Mouse (Mus musculus) limb, embryonic 14.5 days (tissue): ENCODE measurements around the gene Camk1. TPM values are rescaled to one million over a fixed set of nuclear protein-coding genes. Genes with fewer than 3 reads are reported as not detected.

Experiments
- ATAC-seq: fragments of 200-750 bp; cut with Nextera tagmentation; 2 replicates; pipeline ENCODE4 v1.8.0; 2017; ENCODE audit warnings: low read depth, moderate number of reproducible peaks, moderate TSS enrichment; ENCODE audit not compliant: low FRiP score
- DNase-seq: peaks from one replicate; pipeline ENCODE4 v3.0.0-alpha.2; 2015; ENCODE audit warnings: low spot score
- H3K27ac ChIP-seq: fragments of 300-500 bp; sonication (generic); replicated peaks from 2 replicates; pipeline ENCODE4 v1.5.1; 2014; ENCODE audit warnings: low read depth, mild to moderate bottlenecking, low read length, moderate library complexity, mixed read lengths
- H3K27me3 ChIP-seq: fragments of 300-500 bp; sonication (generic); 2 replicates; pipeline ENCODE4 v1.6.1; 2014; ENCODE audit warnings: low read length, mixed read lengths; ENCODE audit not compliant: control insufficient read depth, insufficient read depth
- H3K36me3 ChIP-seq: fragments of 300-500 bp; sonication (generic); 2 replicates; pipeline ENCODE4 v1.6.1; 2014; ENCODE audit warnings: mild to moderate bottlenecking, low read length, moderate library complexity, mixed read lengths; ENCODE audit not compliant: control insufficient read depth, insufficient read depth
- H3K4me1 ChIP-seq: fragments of 300-500 bp; sonication (generic); 2 replicates; pipeline ENCODE4 v1.6.1; 2014; ENCODE audit warnings: antibody characterized with exemption, low read length, mixed read lengths; ENCODE audit not compliant: control insufficient read depth, insufficient read depth
- H3K4me2 ChIP-seq: fragments of 300-500 bp; sonication (generic); replicated peaks from 2 replicates; pipeline ENCODE4 v1.6.1; 2014; ENCODE audit warnings: low read depth, mild to moderate bottlenecking, low read length, moderate library complexity; ENCODE audit not compliant: severe bottlenecking
- H3K4me3 ChIP-seq: fragments of 300-500 bp; sonication (generic); replicated peaks from 2 replicates; pipeline ENCODE4 v1.5.1; 2014; ENCODE audit warnings: low read length
- H3K9ac ChIP-seq: fragments of 300-500 bp; sonication (generic); 2 replicates; pipeline ENCODE4 v1.6.1; 2014; ENCODE audit warnings: mild to moderate bottlenecking, low read depth, low read length, moderate library complexity; ENCODE audit not compliant: severe bottlenecking
- H3K9me3 ChIP-seq: fragments of 300-500 bp; sonication (generic); 2 replicates; pipeline ENCODE4 v1.6.1; 2016; ENCODE audit warnings: low read length; ENCODE audit not compliant: control insufficient read depth
- POLR2A ChIP-seq: fragments of 200-500 bp; IDR thresholded peaks from 2 replicates; pipeline ENCODE4 v1.8.0; 2012; ENCODE audit warnings: inconsistent platforms, mild to moderate bottlenecking, moderate library complexity, borderline replicate concordance; ENCODE audit not compliant: insufficient read depth, insufficient read length; ENCODE audit errors: extremely low read depth
- WGBS: fragments of 180-500 bp; shearing (Covaris S2); extraction: QIAGEN DNeasy Blood & Tissue Kit; methylation state at CpG from one replicate; pipeline ENCODE4 v1.1.7; 2014; 5-methylcytosine and 5-hydroxymethylcytosine counted together
- polyA plus RNA-seq, 2 experiments: library from polyadenylated mRNA; depleted of rRNA in 1 of 2; stranded (reverse) in 1 of 2; unstranded in 1 of 2; fragments of >200 nt; fragmentation: Nextera tagmentation in 1 of 2; extraction: Ambion mirVana in 1 of 2; gene quantifications; 2 replicates each; pipeline versions ENCODE4 v1.2.1 to v1.2.3; 2012 to 2014

Camk1 gene
- polyA plus RNA-seq, 2 experiments, result 70.6 to 98.4 TPM

- Histone ChIP-seq H3K27ac (peak within 1 kb of the TSS; percentile 99), H3K36me3 (peaks cover 17% of the 10 kb centered on the region), H3K4me1 (peaks cover 14% of the 10 kb centered on the region), H3K9ac (peak within 1 kb of the TSS; percentile 92), H3K27me3 (no peaks in the 10 kb centered on the region), H3K4me2 (peak within 1 kb of the TSS; percentile 95), H3K9me3 (no peaks in the 10 kb centered on the region), H3K4me3 (peak within 1 kb of the TSS; percentile 95)
- ATAC-seq (peak; percentile 68), DNase-seq (no peak)
- under 1% methylated on average over 32 of the region's 32 CpGs for WGBS
- TF ChIP-seq POLR2A, result no peak
These were observed 36.8 kb downstream of the Camk1 start, which contains the start of gene Brpf1 for GRCm38 (mm10) chr6:113306986-113307349. TSS of gene Brpf1 (plus strand) at chr6:113307137.

- Histone ChIP-seq H3K4me1 (peaks cover 14% of the 10 kb centered on the region), H3K27ac (peak overlapping the region; percentile 99), H3K36me3 (peaks cover 17% of the 10 kb centered on the region), H3K27me3 (no peaks in the 10 kb centered on the region), H3K4me2 (peak overlapping the region; percentile 95), H3K9ac (peak overlapping the region; percentile 92), H3K9me3 (no peaks in the 10 kb centered on the region), H3K4me3 (peak overlapping the region; percentile 95)
- ATAC-seq, result peak; percentile 97
- DNase-seq, result peak; percentile 99
- WGBS, result under 1% methylated on average over 42 of the region's 50 CpGs
- TF ChIP-seq POLR2A, result no peak
These were observed 37.3 kb downstream of the Camk1 start for GRCm38 (mm10) chr6:113306322-113306985.

DNA sequence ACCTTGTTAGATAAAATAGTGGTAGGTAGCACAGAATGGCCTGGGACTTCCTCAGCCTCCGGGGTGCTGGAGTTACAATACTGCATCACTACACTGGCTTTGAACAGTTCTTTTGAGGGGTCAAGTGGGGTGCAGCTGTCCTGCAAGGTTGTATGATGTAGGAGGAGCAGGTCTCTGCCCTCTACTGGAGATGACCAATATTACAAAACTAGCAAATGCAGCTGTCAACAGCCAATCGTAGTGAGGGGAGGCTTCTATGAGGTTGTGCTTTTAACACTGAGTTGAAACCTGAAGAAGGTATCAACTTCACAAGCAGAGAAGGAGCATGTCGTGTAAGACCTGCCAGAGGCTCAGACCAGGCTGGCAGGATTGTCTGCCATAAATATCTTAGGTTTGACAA, 41.5 kb downstream of the Camk1 start:
- 0 out of 2 replicates have a peak, but pooled peaks cover 3% of the 10 kb centered on the region for H3K4me1 ChIP-seq
- no peak overlapping the region for H3K9ac ChIP-seq
- H3K4me2 ChIP-seq, result no peak overlapping the region
- no peak overlapping the region for H3K27ac ChIP-seq
- DNase-seq (peak; percentile 60), ATAC-seq (no peak)
- H3K9me3 ChIP-seq, result no peaks in the 10 kb centered on the region
- no peak overlapping the region for H3K4me3 ChIP-seq
- no peaks in the 10 kb centered on the region for H3K36me3 ChIP-seq
- no peaks in the 10 kb centered on the region for H3K27me3 ChIP-seq
- 23% methylated on average over 3 of the region's 3 CpGs for WGBS
- TF ChIP-seq POLR2A, result no peak

DNA sequence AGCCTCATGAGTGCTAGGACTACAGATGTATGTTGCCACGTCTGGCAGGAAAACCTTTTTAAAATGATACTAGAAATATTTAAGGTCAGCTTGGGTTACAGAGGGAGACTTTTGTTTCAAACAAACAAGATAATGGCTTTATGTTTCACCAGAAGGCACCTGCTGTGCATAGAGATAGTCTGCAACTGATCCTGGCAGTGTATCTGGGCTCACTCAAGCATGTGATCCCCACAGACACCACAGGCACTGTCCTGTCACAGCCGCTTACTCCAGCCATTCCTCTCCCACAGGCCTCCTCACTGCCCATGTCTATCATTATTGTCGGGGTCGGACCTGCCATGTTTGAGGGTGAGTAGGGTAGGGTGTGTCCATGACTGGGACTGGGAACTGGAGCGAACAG, 42.4 kb downstream of the Camk1 start:
- ATAC-seq, result no peak
- DNase-seq, result no peak
- 0 out of 2 replicates have a peak, but pooled peaks cover 3% of the 10 kb centered on the region for H3K4me1 ChIP-seq
- H3K27me3 ChIP-seq, result no peaks in the 10 kb centered on the region
- H3K4me3 ChIP-seq, result no peak overlapping the region
- 84% methylated on average over 5 of the region's 5 CpGs for WGBS
- no peak overlapping the region for H3K9ac ChIP-seq
- H3K4me2 ChIP-seq, result no peak overlapping the region
- no peaks in the 10 kb centered on the region for H3K36me3 ChIP-seq
- H3K27ac ChIP-seq, result no peak overlapping the region
- no peaks in the 10 kb centered on the region for H3K9me3 ChIP-seq
- no peak for TF ChIP-seq POLR2A

DNA sequence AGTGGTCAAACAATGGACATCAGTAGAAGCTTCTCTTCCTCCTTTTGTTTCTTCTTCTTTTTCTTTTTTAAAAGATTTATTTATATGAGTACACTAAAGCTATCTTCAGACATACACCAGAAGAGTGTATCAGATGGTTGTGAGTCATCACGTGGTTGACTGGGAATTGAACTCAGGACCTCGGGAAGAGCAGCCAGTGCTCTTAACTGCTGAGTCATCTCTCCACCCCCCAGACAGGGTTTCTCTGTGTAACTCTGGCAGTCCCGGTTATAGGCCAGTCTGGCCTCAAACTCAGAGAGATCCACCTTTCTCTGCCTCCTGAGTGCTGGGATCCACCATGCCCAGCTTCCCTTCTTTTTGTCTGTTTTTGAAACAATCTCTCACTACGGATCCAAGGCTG, 47.1 kb downstream of the Camk1 start:
- DNase-seq, result no peak
- no peaks in the 10 kb centered on the region for H3K27me3 ChIP-seq
- H3K4me1 ChIP-seq, result no peaks in the 10 kb centered on the region
- no peak for TF ChIP-seq POLR2A
- no peak overlapping the region for H3K4me2 ChIP-seq
- H3K9ac ChIP-seq, result no peak overlapping the region
- 71% methylated on average over 4 of the region's 4 CpGs for WGBS
- H3K4me3 ChIP-seq, result no peak overlapping the region
- no peak for ATAC-seq
- H3K36me3 ChIP-seq, result no peaks in the 10 kb centered on the region
- no peaks in the 10 kb centered on the region for H3K9me3 ChIP-seq
- no peak overlapping the region for H3K27ac ChIP-seq

DNA sequence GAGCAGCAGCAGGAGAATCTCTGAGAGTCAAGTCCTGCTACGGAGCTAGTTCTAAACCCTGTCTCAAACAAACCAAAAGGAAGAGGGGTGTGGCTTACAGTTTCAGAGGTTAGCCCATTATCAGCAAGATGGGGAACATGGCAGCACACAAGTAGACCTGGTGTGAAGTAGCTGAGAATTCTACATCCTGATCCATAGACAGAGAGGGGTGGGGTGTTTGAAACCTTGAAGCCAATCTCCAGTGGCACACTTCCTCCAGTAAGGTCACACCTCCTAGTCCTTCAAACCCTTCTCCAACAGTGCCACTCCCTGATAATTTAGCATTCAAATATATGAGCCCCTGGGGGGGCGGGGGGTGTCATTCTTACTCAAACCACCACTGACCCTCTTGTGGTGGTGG, 47.7 kb downstream of the Camk1 start:
- no peak for ATAC-seq
- H3K9ac ChIP-seq, result no peak overlapping the region
- 74% methylated on average over 2 of the region's 2 CpGs for WGBS
- H3K4me3 ChIP-seq, result no peak overlapping the region
- no peaks in the 10 kb centered on the region for H3K27me3 ChIP-seq
- no peaks in the 10 kb centered on the region for H3K4me1 ChIP-seq
- no peak for TF ChIP-seq POLR2A
- DNase-seq, result no peak
- no peak overlapping the region for H3K27ac ChIP-seq
- H3K4me2 ChIP-seq, result no peak overlapping the region
- H3K9me3 ChIP-seq, result no peaks in the 10 kb centered on the region
- H3K36me3 ChIP-seq, result no peaks in the 10 kb centered on the region
